Mouse (Mus musculus) heart, postnatal 14 days (tissue): ENCODE measurements at regions not wholly inside any gene's neighbourhood (a gene's known extent, or its start where the extent isn't known, plus 50 kb on each side); places are given as distances from the start of the nearest gene placed in this dataset.

Experiments
- DNase-seq, 2 experiments: peaks; one replicate each; pipeline ENCODE4 v3.0.0; 2021 to 2022
- intact Hi-C: fragments of 180-260 bp; cut with DNase I; formaldehyde crosslinking; loops from one replicate; pipeline ENCODE4 v1.15.1; 2025

GRCm38 (mm10) chr12:56404262-56404661 is 58.6 kb upstream of the Mbip start:
- no peak for DNase-seq
- intact Hi-C loops, result loop anchor here (2.0 to 10.0 kb wide), 2 partner anchors 159 to 345 kb away; no protein-coding TSS in a partner anchor

- no peak for DNase-seq
- intact Hi-C loops, result loop anchor here (2.0 to 10.0 kb wide), 2 partner anchors 159 to 345 kb away; no protein-coding TSS in a partner anchor
Measured at GRCm38 (mm10) chr12:56403626-56404025, 57.9 kb upstream of the Mbip start.

- intact Hi-C loops, result loop anchor here (10.0 kb wide), 1 partner anchor 158 kb away; no protein-coding TSS in a partner anchor
- DNase-seq, result no peak
Measured at GRCm38 (mm10) chr12:56402844-56403243, 57.1 kb upstream of the Mbip start.

- intact Hi-C loops, result loop anchor here (10.0 kb wide), 1 partner anchor 157 kb away; no protein-coding TSS in a partner anchor
Measured at GRCm38 (mm10) chr12:56402137-56402536, 56.4 kb upstream of the Mbip start.

More at GRCm38 (mm10) chr12:56402137-56402536, 56.4 kb upstream of the Mbip start:
- no peak for DNase-seq
